Mouse (Mus musculus) liver, embryonic 11.5 days (tissue): ENCODE results near the gene Cd163l1. TPM values are rescaled to one million over a fixed set of nuclear protein-coding genes. Genes with fewer than 3 reads are reported as not detected.

Experiments
- ATAC-seq: fragments of 200-750 bp; cut with Nextera tagmentation; replicated peaks from 2 replicates; pipeline ENCODE4 v1.8.0; 2017; ENCODE audit warnings: moderate number of reproducible peaks, mild to moderate bottlenecking, moderate TSS enrichment, moderate library complexity; ENCODE audit not compliant: low FRiP score
- DNase-seq: peaks from one replicate; pipeline ENCODE4 v3.0.0-alpha.2; 2017; ENCODE audit warnings: low spot score
- H3K27ac ChIP-seq: fragments of 300-500 bp; sonication (generic); 2 replicates; pipeline ENCODE4 v1.5.1; 2014; ENCODE audit warnings: mild to moderate bottlenecking, low read depth, low read length, control low read depth
- H3K27me3 ChIP-seq: fragments of 300-500 bp; sonication (generic); replicated peaks from 2 replicates; pipeline ENCODE4 v1.6.1; 2014; ENCODE audit warnings: low read length, mixed read lengths; ENCODE audit not compliant: control insufficient read depth, insufficient read depth
- H3K36me3 ChIP-seq: fragments of 300-500 bp; sonication (generic); 2 replicates; pipeline ENCODE4 v1.6.1; 2014; ENCODE audit warnings: mild to moderate bottlenecking, low read length, moderate library complexity, mixed read lengths; ENCODE audit not compliant: control insufficient read depth, insufficient read depth
- H3K4me1 ChIP-seq: fragments of 300-500 bp; sonication (generic); replicated peaks from 2 replicates; pipeline ENCODE4 v1.6.1; 2014; ENCODE audit warnings: low read length, mixed read lengths; ENCODE audit not compliant: control insufficient read depth, insufficient read depth
- H3K4me2 ChIP-seq: fragments of 300-500 bp; sonication (generic); 2 replicates; pipeline ENCODE4 v1.6.1; 2014; ENCODE audit warnings: mild to moderate bottlenecking, control low read depth, moderate library complexity
- H3K4me3 ChIP-seq: fragments of 300-500 bp; sonication (generic); 2 replicates; pipeline ENCODE4 v1.5.1; 2014; ENCODE audit warnings: low read depth, low read length, control low read depth
- H3K9ac ChIP-seq: fragments of 300-500 bp; sonication (generic); 2 replicates; pipeline ENCODE4 v1.6.1; 2014; ENCODE audit warnings: low read depth, low read length, control low read depth
- H3K9me3 ChIP-seq: fragments of 300-500 bp; sonication (generic); 2 replicates; pipeline ENCODE4 v1.6.1; 2016; ENCODE audit warnings: low read length, inconsistent platforms, mixed read lengths; ENCODE audit not compliant: control insufficient read depth
- WGBS: fragments of 180-500 bp; shearing (Covaris S2); extraction: QIAGEN DNeasy Blood & Tissue Kit; methylation state at CpG from one replicate; pipeline ENCODE4 v1.1.7; 2014; 5-methylcytosine and 5-hydroxymethylcytosine counted together
- polyA plus RNA-seq: library from polyadenylated mRNA; unstranded; fragments of >200 nt; fragmentation: Nextera tagmentation; extraction: Ambion mirVana; gene quantifications from 2 replicates; pipeline ENCODE4 v1.2.1, GENCODE M21; 2014

Gene Cd163l1
- polyA plus RNA-seq, 1 experiment from 2014 or later, result not detected

DNA sequence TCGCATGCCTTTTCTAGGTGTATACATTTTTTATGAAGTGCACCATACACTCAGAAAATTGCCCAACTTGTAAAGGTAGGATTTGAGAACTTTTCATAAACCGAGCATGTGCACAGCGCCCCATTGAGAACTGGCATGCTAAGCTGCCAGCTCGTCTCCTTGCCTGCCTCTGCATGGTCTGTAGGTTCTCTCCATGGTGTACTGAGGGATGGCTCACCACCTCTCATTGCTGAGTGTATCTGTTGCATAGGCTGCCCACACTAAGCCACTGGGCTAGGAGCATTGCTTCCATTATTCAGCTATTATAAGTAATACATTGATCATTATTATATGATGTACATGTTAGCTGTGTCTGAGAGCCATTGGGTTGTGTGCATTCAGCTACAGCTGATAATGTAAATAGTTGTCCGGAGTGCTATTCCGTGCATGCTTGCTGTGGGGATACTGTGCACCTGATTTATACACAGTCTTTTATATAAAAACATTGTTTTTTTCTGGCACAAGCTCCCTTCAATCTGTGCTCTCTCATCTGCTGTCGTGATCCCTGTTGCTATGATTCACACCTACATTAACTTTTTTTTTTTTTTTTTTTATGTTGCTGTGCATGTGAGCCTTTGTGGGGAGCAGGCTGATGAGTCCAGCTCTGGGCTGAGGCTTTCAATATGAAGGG lies 30.2 kb upstream of the Cd163l1 start:
- no peak for ATAC-seq
- Histone ChIP-seq H3K4me2 (no peak overlapping the region), H3K4me3 (no peak overlapping the region), H3K27me3 (no peaks in the 10 kb centered on the region), H3K36me3 (no peaks in the 10 kb centered on the region), H3K27ac (no peak overlapping the region), H3K9ac (no peak overlapping the region), H3K9me3 (no peaks in the 10 kb centered on the region), H3K4me1 (no peaks in the 10 kb centered on the region)
- WGBS, result 78% methylated on average over 7 of the region's 7 CpGs
- no peak for DNase-seq

DNA sequence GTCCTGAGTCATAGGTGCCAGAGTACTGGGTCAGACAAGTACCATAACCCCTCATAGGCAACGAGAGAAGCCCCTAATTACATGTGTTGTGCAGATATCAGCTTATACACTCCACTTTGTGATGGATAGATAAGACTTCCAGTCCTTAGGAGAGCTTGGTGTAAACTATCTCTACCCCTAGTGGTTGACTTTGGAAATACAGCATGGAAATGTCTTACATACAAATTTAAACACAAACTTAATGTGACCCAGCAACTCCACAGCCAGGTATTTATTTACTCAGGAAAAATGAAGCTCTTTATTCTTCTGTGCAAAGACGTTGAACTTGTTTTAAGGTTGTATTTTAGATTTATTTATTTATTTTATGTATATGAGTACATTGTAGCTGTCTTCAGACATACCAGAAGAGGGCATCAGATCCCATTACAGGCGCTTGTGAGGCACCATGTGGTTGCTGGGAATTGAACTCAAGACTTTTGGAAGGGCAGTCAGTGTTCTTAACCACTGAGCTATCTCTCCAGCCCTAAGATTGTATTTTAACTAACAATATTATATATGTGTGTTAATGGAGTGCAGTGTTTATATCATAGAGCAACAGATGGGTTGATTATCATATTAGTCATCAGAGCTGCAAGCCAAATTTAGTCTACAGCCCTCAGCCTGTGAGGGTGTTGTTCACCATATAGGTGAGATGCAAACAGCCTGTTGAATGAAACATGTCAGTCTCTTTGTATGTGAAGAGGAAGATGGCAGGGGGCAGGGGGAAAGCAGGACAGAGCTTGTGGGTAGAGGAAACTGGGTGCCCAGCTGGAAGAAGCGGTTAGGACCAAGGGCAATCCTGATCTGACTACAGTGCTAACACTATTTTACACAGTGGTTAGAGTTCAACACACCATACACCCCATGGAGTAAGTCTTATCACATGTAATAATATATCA lies 29.4 kb upstream of the Cd163l1 start:
- Histone ChIP-seq H3K4me3 (no peak overlapping the region), H3K4me1 (no peaks in the 10 kb centered on the region), H3K4me2 (no peak overlapping the region), H3K9me3 (no peaks in the 10 kb centered on the region), H3K27ac (no peak overlapping the region), H3K36me3 (no peaks in the 10 kb centered on the region), H3K27me3 (no peaks in the 10 kb centered on the region), H3K9ac (no peak overlapping the region)
- ATAC-seq, result peak; percentile 68
- WGBS, result 48% methylated on average over 4 of the region's 4 CpGs
- DNase-seq, result no peak

DNA sequence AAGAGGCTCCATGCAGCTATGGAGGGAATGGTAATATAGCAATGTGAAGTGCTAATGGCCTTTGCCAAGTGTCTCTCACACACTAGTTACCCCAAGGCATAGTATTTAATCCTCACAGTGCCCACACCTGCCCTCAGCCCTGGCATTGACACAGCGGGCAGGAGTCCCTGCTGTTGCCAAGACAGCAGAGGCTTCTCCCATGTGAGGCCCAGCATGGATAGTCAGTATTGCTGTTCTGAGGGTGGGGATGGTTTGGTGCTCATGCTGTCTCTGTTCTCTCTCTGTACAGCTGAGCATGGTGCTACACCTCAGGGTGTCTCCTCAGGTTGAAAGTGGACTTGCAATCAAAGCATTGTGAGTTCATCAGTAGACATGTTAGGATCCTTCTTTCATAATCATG lies 27.6 kb upstream of the Cd163l1 start:
- DNase-seq (no peak), ATAC-seq (no peak)
- no peak overlapping the region for H3K27ac ChIP-seq
- H3K9me3 ChIP-seq, result no peaks in the 10 kb centered on the region
- H3K36me3 ChIP-seq, result no peaks in the 10 kb centered on the region
- WGBS, result 76% methylated on average over 1 of the region's 1 CpGs
- no peaks in the 10 kb centered on the region for H3K27me3 ChIP-seq
- H3K4me1 ChIP-seq, result no peaks in the 10 kb centered on the region
- no peak overlapping the region for H3K9ac ChIP-seq
- H3K4me3 ChIP-seq, result no peak overlapping the region
- no peak overlapping the region for H3K4me2 ChIP-seq

DNA sequence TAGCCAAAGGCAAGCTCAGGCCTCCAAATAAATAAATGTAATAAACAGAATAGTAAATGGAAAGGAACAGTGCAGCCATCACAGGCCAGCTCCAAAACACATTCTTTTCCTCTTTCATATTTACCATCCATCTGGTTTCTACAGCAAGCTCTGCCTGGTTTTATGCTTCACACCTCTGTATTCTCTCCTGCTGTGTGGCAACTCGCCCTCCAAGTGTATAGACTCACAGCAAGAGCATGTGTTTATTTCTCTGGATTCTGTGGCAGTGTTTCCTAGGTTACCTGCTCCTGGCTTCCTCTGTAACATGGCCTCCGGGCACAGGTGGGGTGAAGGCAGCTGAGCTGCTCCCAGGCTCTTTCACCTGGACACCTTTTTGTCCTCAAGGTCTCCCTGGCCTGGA lies 25.6 kb upstream of the Cd163l1 start:
- no peaks in the 10 kb centered on the region for H3K36me3 ChIP-seq
- no peak overlapping the region for H3K27ac ChIP-seq
- no peak overlapping the region for H3K4me2 ChIP-seq
- H3K4me3 ChIP-seq, result no peak overlapping the region
- H3K9ac ChIP-seq, result no peak overlapping the region
- H3K9me3 ChIP-seq, result no peaks in the 10 kb centered on the region
- 62% methylated on average over 2 of the region's 2 CpGs for WGBS
- H3K27me3 ChIP-seq, result no peaks in the 10 kb centered on the region
- DNase-seq (no peak), ATAC-seq (no peak)
- no peaks in the 10 kb centered on the region for H3K4me1 ChIP-seq

DNA sequence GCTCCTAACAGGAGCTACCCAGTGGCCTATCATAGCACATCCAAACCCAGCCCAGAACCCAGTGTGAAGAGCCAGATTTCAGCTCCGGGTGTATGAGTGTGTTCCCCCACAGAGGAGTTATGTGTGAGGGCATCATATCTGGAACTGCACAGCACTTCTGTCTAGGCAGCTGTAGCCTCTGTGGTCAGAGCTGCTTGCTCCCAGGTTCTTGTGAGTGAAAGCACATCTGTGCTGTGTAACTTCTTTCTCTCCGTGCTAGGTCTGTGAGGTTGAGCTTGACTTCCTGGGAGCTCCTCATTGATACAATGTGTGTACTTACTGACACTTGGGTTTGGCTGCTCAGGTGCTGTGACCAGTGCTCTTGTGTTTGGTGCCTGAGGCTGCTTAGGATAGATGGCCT lies 25.2 kb upstream of the Cd163l1 start:
- Histone ChIP-seq H3K27ac (no peak overlapping the region), H3K4me3 (no peak overlapping the region), H3K9me3 (no peaks in the 10 kb centered on the region), H3K9ac (no peak overlapping the region), H3K4me1 (no peaks in the 10 kb centered on the region), H3K27me3 (no peaks in the 10 kb centered on the region), H3K4me2 (no peak overlapping the region), H3K36me3 (no peaks in the 10 kb centered on the region)
- DNase-seq (no peak), ATAC-seq (no peak)
- WGBS, result 75% methylated on average over 2 of the region's 2 CpGs

DNA sequence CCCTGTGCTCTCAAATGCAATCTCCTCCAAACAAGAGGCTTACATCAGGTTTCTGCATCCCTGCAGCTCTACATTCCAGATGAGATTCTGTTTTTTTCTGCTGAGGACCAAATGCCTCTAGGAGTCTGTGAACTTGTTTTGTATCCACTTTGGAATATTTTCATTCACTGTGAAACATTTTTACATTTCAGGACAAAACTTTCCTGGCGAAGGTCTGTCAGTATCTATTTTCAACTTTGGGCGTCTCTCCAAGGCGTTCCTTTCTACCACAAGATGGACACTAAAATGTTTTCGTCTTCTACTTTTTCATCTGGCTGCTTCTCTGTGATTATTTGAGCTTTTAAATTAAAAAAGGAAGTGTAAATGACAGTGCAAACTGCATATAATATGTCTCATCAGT lies 24.0 kb upstream of the Cd163l1 start:
- H3K4me2 ChIP-seq, result no peak overlapping the region
- H3K4me1 ChIP-seq, result no peaks in the 10 kb centered on the region
- DNase-seq, result no peak
- H3K36me3 ChIP-seq, result no peaks in the 10 kb centered on the region
- no peak overlapping the region for H3K9ac ChIP-seq
- no peak for ATAC-seq
- H3K4me3 ChIP-seq, result no peak overlapping the region
- no peaks in the 10 kb centered on the region for H3K27me3 ChIP-seq
- no peaks in the 10 kb centered on the region for H3K9me3 ChIP-seq
- WGBS, result 85% methylated on average over 4 of the region's 4 CpGs
- no peak overlapping the region for H3K27ac ChIP-seq

DNA sequence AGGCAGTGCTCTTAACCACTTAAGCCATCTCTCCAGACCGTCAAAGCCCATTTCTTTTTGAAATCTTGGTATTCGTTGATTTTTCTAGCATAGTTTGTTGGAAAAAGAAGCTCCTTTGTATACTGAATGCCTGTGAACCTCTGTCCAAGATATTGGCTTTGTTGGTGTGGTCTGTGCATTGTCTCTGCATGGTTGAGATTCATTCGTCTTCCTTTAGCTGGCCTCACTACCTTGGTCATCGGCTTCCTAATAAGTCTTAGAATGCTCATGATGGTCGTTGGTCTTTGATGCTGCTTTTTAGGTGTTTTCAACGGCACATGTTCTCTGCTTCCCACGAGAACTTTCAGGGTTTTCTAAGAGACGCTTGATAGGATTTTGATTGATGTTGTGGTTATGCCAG lies 22.1 kb upstream of the Cd163l1 start:
- Histone ChIP-seq H3K27me3 (no peaks in the 10 kb centered on the region), H3K9ac (no peak overlapping the region), H3K9me3 (no peaks in the 10 kb centered on the region), H3K36me3 (no peaks in the 10 kb centered on the region), H3K27ac (no peak overlapping the region), H3K4me2 (no peak overlapping the region), H3K4me3 (no peak overlapping the region), H3K4me1 (no peaks in the 10 kb centered on the region)
- WGBS, result 75% methylated on average over 8 of the region's 8 CpGs
- ATAC-seq (no peak), DNase-seq (no peak)

DNA sequence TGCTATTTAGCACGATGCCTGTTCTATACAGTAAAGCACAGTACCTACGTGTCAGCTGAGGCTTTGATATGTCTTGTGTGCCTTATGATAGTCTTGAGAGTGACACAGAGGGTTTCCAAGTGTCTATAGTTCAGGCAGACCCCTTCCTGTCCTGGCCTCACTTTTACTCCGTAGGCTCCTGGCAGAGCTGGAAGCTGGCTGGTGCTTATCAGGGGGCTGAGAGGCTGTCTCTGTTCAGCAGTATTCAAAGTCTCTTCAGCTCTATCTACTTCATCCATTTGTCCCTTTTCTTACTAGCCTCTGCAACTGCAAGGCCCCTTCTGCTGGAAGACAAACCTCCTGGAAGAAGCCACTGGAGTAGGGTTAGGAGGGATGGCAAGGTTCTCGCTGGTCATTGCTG lies 17.0 kb upstream of the Cd163l1 start:
- H3K27ac ChIP-seq, result no peak overlapping the region
- no peaks in the 10 kb centered on the region for H3K36me3 ChIP-seq
- H3K4me2 ChIP-seq, result no peak overlapping the region
- no peaks in the 10 kb centered on the region for H3K27me3 ChIP-seq
- no peak overlapping the region for H3K4me3 ChIP-seq
- DNase-seq (no peak), ATAC-seq (peak; percentile 54; the same call in 1 of the 2 replicates)
- 70% methylated on average over 4 of the region's 4 CpGs for WGBS
- no peaks in the 10 kb centered on the region for H3K9me3 ChIP-seq
- no peak overlapping the region for H3K9ac ChIP-seq
- H3K4me1 ChIP-seq, result no peaks in the 10 kb centered on the region

DNA sequence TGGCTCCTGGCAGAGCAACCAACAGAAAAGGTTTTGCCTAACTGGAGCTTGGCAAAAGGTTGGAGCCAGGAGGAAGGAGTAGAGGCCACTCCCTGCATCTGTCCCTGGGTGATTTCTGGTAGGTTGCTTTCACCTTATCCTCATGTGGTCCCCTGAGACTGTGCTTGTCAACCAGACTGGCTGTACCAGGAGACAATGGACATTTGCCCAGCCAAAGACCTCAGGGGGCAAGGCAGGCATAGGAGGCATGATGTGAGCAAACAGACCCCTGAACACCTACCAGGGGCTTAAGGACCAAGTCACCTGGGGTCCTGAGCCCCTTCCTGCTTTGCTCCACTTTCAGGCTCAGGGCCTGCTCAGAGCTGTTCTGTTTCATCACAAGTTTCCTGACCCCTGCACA lies 12.2 kb upstream of the Cd163l1 start, which contains the start of gene Olfr524:
Gene Olfr524 (minus strand): TSS at position 101 of the 400 bp plus-strand sequence.
- no peaks in the 10 kb centered on the region for H3K27me3 ChIP-seq
- no peaks in the 10 kb centered on the region; the same call in 1 of the 2 replicates for H3K4me1 ChIP-seq
- ATAC-seq (no peak), DNase-seq (no peak)
- H3K36me3 ChIP-seq, result no peaks in the 10 kb centered on the region
- no peak within 1 kb of the TSS for H3K9ac ChIP-seq
- H3K9me3 ChIP-seq, result no peaks in the 10 kb centered on the region
- H3K4me3 ChIP-seq, result no peak within 1 kb of the TSS
- H3K27ac ChIP-seq, result no peak within 1 kb of the TSS
- no peak within 1 kb of the TSS for H3K4me2 ChIP-seq
